Mouse (Mus musculus) CH12.LX (cell line): ENCODE results near the gene Cdh8. TPM values are rescaled to one million over a fixed set of nuclear protein-coding genes. Genes with fewer than 3 reads are reported as not detected.

Experiments
- DNase-seq: peaks from one replicate; pipeline ENCODE4 v3.0.0-alpha.2; 2013; ENCODE audit errors: extremely low read depth
- H3K27ac ChIP-seq: 2 replicates; pipeline ENCODE4 v1.5.1; 2012; ENCODE audit warnings: low read depth, mild to moderate bottlenecking, control low read depth, moderate library complexity; ENCODE audit not compliant: insufficient read depth
- H3K27me3 ChIP-seq: replicated peaks from 2 replicates; pipeline ENCODE3; 2012; ENCODE audit warnings: inconsistent platforms
- H3K36me3 ChIP-seq, 2 experiments: replicated peaks in 1 of 2; 2 replicates each; pipeline versions ENCODE3 to v1.6.1; 2012; ENCODE audit warnings: inconsistent platforms in 1 of 2, low read length in 1 of 2, mild to moderate bottlenecking in 1 of 2, mixed read lengths in 1 of 2, moderate library complexity in 1 of 2; ENCODE audit not compliant: control insufficient read depth in 1 of 2, insufficient read depth in 1 of 2
- H3K4me1 ChIP-seq, 2 experiments: 2 replicates each; pipeline ENCODE4 v1.6.1; 2012; ENCODE audit warnings: inconsistent platforms in 1 of 2, moderate library complexity in 1 of 2; ENCODE audit not compliant: insufficient read depth in 2 of 2, control insufficient read depth in 1 of 2
- H3K4me2 ChIP-seq: 2 replicates; pipeline ENCODE4 v1.6.1; 2012; ENCODE audit warnings: low read depth, mild to moderate bottlenecking, control low read depth; ENCODE audit not compliant: poor library complexity, insufficient read depth, severe bottlenecking
- H3K4me3 ChIP-seq, 3 experiments: fragments of 150-350 bp in 1 of 3; sonication (generic) in 1 of 3; replicated peaks in 1 of 3; 2 replicates each; pipeline versions ENCODE3 to v1.5.1; 2011 to 2012; ENCODE audit warnings: low read depth in 2 of 3, low read length in 2 of 3, mild to moderate bottlenecking in 2 of 3, moderate library complexity in 2 of 3, control low read depth in 1 of 3, improper control_type of control experiment in 1 of 3, inconsistent platforms in 1 of 3, mixed read lengths in 1 of 3; ENCODE audit not compliant: poor library complexity in 1 of 3
- H3K79me2 ChIP-seq: replicated peaks from 2 replicates; pipeline ENCODE4 v1.6.1; 2012; ENCODE audit warnings: mild to moderate bottlenecking, moderate library complexity; ENCODE audit not compliant: control insufficient read depth, poor library complexity, insufficient read depth, severe bottlenecking; ENCODE audit errors: extremely low read depth
- H3K9ac ChIP-seq: 2 replicates; pipeline ENCODE4 v1.6.1; 2012; ENCODE audit warnings: low read depth, mild to moderate bottlenecking, control low read depth, moderate library complexity; ENCODE audit not compliant: insufficient read depth
- H3K9me3 ChIP-seq: replicated peaks from 2 replicates; pipeline ENCODE3; 2012; ENCODE audit warnings: low read length, inconsistent platforms, mixed read lengths
- BHLHE40 ChIP-seq: IDR thresholded peaks from 2 replicates; pipeline ENCODE4 v1.6.1; 2011; ENCODE audit warnings: mild to moderate bottlenecking, low read depth, low read length, improper control_type of control experiment
- CHD1 ChIP-seq: IDR thresholded peaks from 2 replicates; pipeline ENCODE4 v1.6.1; 2012; ENCODE audit warnings: low read depth, low read length, improper control_type of control experiment, inconsistent platforms
- CHD2 ChIP-seq: IDR thresholded peaks from 2 replicates; pipeline ENCODE4 v1.6.1; 2011; ENCODE audit warnings: low read length, improper control_type of control experiment
- E2F4 ChIP-seq: IDR thresholded peaks from 2 replicates; pipeline ENCODE4 v1.6.1; 2011; ENCODE audit warnings: low read depth, low read length, improper control_type of control experiment; ENCODE audit not compliant: insufficient replicate concordance
- ELF1 ChIP-seq: IDR thresholded peaks from 2 replicates; pipeline ENCODE4 v1.6.1; 2014; ENCODE audit warnings: low read depth, mild to moderate bottlenecking, inconsistent platforms, low read length, improper control_type of control experiment
- EP300 ChIP-seq: IDR thresholded peaks from 2 replicates; pipeline ENCODE4 v1.6.1; 2011; ENCODE audit warnings: low read length, improper control_type of control experiment
- HCFC1 ChIP-seq: IDR thresholded peaks from 2 replicates; pipeline ENCODE4 v1.6.1; 2012; ENCODE audit warnings: low read depth, mild to moderate bottlenecking, inconsistent platforms, low read length, improper control_type of control experiment
- IRF4 ChIP-seq: IDR thresholded peaks from 2 replicates; pipeline ENCODE4 v1.6.1; 2014; ENCODE audit warnings: low read depth, mild to moderate bottlenecking, inconsistent platforms, low read length, improper control_type of control experiment
- JUND ChIP-seq: conservative IDR thresholded peaks from 2 replicates; pipeline ENCODE4 v1.6.1; 2011; ENCODE audit warnings: low read depth, low read length, improper control_type of control experiment
- MAX ChIP-seq: IDR thresholded peaks from 2 replicates; pipeline ENCODE4 v1.6.1; 2011; ENCODE audit warnings: low read length, improper control_type of control experiment
- MXI1 ChIP-seq: IDR thresholded peaks from 2 replicates; pipeline ENCODE4 v1.6.1; 2011; ENCODE audit warnings: mild to moderate bottlenecking, low read depth, low read length, improper control_type of control experiment
- MYC ChIP-seq: IDR thresholded peaks from 2 replicates; pipeline ENCODE4 v1.6.1; 2011; ENCODE audit warnings: low read depth, mild to moderate bottlenecking, improper control_type of control experiment, low read length
- NRF1 ChIP-seq: IDR thresholded peaks from 2 replicates; pipeline ENCODE4 v1.6.1; 2014; ENCODE audit warnings: low read depth, mild to moderate bottlenecking, inconsistent platforms, low read length, improper control_type of control experiment, moderate library complexity
- SIN3A ChIP-seq: IDR thresholded peaks from 2 replicates; pipeline ENCODE4 v1.6.1; 2012; ENCODE audit warnings: low read length, improper control_type of control experiment, inconsistent platforms
- SMC3 ChIP-seq: IDR thresholded peaks from 2 replicates; pipeline ENCODE4 v1.6.1; 2011; ENCODE audit warnings: low read depth, low read length, improper control_type of control experiment
- TBP ChIP-seq: conservative IDR thresholded peaks from 2 replicates; pipeline ENCODE4 v1.6.1; 2011; ENCODE audit warnings: low read depth, low read length, improper control_type of control experiment
- UBTF ChIP-seq: IDR thresholded peaks from 2 replicates; pipeline ENCODE4 v1.6.1; 2012; ENCODE audit warnings: low read depth, mild to moderate bottlenecking, inconsistent platforms, low read length, improper control_type of control experiment, moderate library complexity
- ZKSCAN1 ChIP-seq: IDR thresholded peaks from 2 replicates; pipeline ENCODE4 v1.6.1; 2012; ENCODE audit warnings: low read depth, inconsistent platforms, low read length, improper control_type of control experiment, borderline replicate concordance
- ZMIZ1 ChIP-seq: IDR thresholded peaks from 2 replicates; pipeline ENCODE4 v1.6.1; 2012; ENCODE audit warnings: low read depth, mild to moderate bottlenecking, inconsistent platforms, low read length, improper control_type of control experiment
- dilution Hi-C: fragments of 300-500 bp; cut with MboI; formaldehyde crosslinking; loops from 2 replicates; pipeline ENCODE4 v1.14.3; 2020; ENCODE audit warnings: low sequenced_read_pairs; ENCODE audit not compliant: extremely low pct_unique_long_range_greater_than_20kb, extremely low pct_ligation_motif_present
- in situ Hi-C: fragments of 300-500 bp; cut with MboI; formaldehyde crosslinking; loops from 3 replicates; pipeline ENCODE4 v1.14.3; 2019; ENCODE audit warnings: low sequenced_read_pairs, low pct_ligation_motif_present, low pct_unique_long_range_greater_than_20kb, mixed read lengths
- polyA plus RNA-seq: library from polyadenylated mRNA; unstranded; fragments of >175 nt; gene quantifications from 2 replicates; pipeline ENCODE4 v1.2.1, GENCODE M21; 2012; ENCODE audit warnings: low read depth; ENCODE audit not compliant: insufficient read length
- total RNA-seq, 2 experiments: library from RNA; depleted of rRNA; stranded (reverse); fragments of 300-350 nt in 1 of 2; fragments of >200 nt in 1 of 2; gene quantifications; 2 replicates each; pipeline ENCODE4 v1.2.3; 2012 to 2014

Gene Cdh8
- total and polyA plus RNA-seq, 3 experiments, result not detected

DNA sequence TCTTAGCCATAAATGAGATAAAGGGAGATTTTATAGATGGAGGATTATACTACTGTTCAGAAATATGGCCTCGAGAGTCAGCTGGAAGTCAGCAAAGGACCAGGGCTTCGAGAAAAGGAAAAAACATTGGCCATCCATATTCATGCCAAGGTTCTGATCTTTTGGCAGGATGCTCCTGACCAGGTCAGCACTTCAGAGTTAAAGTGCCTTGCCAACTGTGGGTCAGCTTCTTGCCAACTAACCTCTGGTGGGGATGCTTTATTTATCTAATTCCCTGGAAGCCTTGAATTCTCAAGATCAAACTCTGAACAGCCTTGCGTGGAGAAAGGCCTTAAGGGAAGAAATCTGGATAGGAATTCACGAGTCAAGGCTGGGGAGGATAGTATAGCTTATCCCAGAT is 9.6 kb upstream of the Cdh8 start:
- no peak for DNase-seq
- no peak overlapping the region for H3K4me2 ChIP-seq
- dilution Hi-C loops (no loop called here), in situ Hi-C loops (no loop called here)
- no peak overlapping the region for H3K4me3 ChIP-seq
- TF ChIP-seq CHD2, result no peak
- TF ChIP-seq NRF1, result no peak
- no peak for TF ChIP-seq ELF1
- no peak for TF ChIP-seq MYC
- TF ChIP-seq MAX, result no peak
- no peaks in the 10 kb centered on the region for H3K36me3 ChIP-seq
- no peak overlapping the region for H3K9ac ChIP-seq
- no peaks in the 10 kb centered on the region for H3K4me1 ChIP-seq
- H3K27ac ChIP-seq, result no peak overlapping the region
- no peaks in the 10 kb centered on the region for H3K27me3 ChIP-seq
- H3K79me2 ChIP-seq, result no peaks in the 10 kb centered on the region
- H3K9me3 ChIP-seq, result peaks cover 29% of the 10 kb centered on the region

DNA sequence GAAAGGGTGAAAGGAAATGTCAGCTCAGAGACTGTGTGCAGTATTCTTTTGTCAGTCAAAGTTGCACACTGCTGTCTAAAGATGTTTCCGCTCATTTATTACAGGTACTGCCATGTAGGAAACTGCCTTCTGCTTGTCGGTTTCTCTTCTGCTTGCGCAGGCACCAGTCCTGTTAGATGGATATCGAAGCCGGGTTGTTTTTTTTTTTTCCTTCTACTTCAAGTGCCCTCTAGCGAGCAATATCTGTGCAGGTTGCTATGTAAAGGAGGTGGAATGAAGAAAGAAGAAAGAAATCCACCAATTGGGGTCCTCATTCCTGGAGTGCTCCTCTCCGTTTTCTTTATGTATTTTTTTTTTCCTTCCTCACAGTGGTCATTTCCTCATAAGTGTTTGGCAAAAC is 5.2 kb upstream of the Cdh8 start:
- no peaks in the 10 kb centered on the region for H3K4me1 ChIP-seq
- dilution Hi-C loops (no loop called here), in situ Hi-C loops (no loop called here)
- no peak overlapping the region for H3K4me3 ChIP-seq
- no peaks in the 10 kb centered on the region for H3K36me3 ChIP-seq
- H3K79me2 ChIP-seq, result no peaks in the 10 kb centered on the region
- no peaks in the 10 kb centered on the region for H3K27me3 ChIP-seq
- no peak overlapping the region for H3K27ac ChIP-seq
- no peak overlapping the region for H3K4me2 ChIP-seq
- no peak overlapping the region for H3K9ac ChIP-seq
- peaks cover 34% of the 10 kb centered on the region for H3K9me3 ChIP-seq
- no peak for TF ChIP-seq IRF4
- TF ChIP-seq UBTF, result no peak
- no peak for TF ChIP-seq TBP
- TF ChIP-seq SIN3A, result no peak
- no peak for TF ChIP-seq HCFC1
- TF ChIP-seq SMC3, result no peak
- no peak for TF ChIP-seq MXI1
- TF ChIP-seq E2F4, result no peak
- no peak for TF ChIP-seq CHD1
- TF ChIP-seq BHLHE40, result no peak
- no peak for TF ChIP-seq ELF1
- no peak for TF ChIP-seq EP300
- TF ChIP-seq ZKSCAN1, result no peak
- TF ChIP-seq JUND, result no peak
- TF ChIP-seq ZMIZ1, result no peak
- no peak for TF ChIP-seq MYC
- DNase-seq, result no peak
